Mouse (Mus musculus) cerebellum, adult 2 months (tissue): ENCODE measurements around the gene Racgap1.

Source experiments
- CTCF ChIP-seq: fragments of 200-500 bp; IDR thresholded peaks from 2 replicates; pipeline ENCODE4 v1.5.1; 2011; ENCODE audit warnings: low read depth, mild to moderate bottlenecking, control low read depth, low read length, moderate library complexity, borderline replicate concordance; ENCODE audit not compliant: insufficient read depth
- POLR2A ChIP-seq: fragments of 200-500 bp; IDR thresholded peaks from 2 replicates; pipeline ENCODE4 v1.6.1; 2011; ENCODE audit warnings: low read length, control low read depth, borderline replicate concordance; ENCODE audit not compliant: insufficient read depth

DNA sequence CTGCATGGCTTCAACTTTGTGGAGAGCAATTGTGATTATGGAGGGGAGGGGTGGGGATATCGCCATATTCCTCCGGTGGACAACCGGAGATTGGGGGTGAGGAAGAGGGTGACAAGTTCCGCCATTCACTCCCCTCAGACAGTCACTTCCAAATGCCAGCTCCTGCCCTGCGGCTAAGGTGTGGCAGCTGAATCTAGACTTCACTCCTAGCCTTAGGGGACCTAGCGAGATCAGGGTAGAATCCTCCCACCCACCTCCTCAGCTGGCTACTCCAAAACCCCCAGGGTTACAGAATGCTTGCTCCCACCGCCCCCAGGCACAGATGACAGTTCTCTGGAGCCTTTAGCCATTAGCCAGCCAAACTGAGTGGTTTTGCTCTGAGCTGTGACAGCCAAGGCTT lies 27.6 kb upstream of the Racgap1 start:
- TF ChIP-seq CTCF (no peak), POLR2A (no peak)
